Mouse (Mus musculus) midbrain, embryonic 14.5 days (tissue): ENCODE data around the gene Cenpo. TPM values are rescaled to one million over a fixed set of nuclear protein-coding genes. Genes with fewer than 3 reads are reported as not detected.

Source experiments
- ATAC-seq: fragments of 200-750 bp; cut with Nextera tagmentation; 2 replicates; pipeline ENCODE4 v1.8.0; 2017; ENCODE audit warnings: moderate number of reproducible peaks, moderate library complexity; ENCODE audit not compliant: low FRiP score, low TSS enrichment
- DNase-seq: peaks from one replicate; pipeline ENCODE4 v3.0.0-alpha.2; 2015
- H3K27ac ChIP-seq: fragments of 300-500 bp; sonication (generic); replicated peaks from 2 replicates; pipeline ENCODE4 v1.5.1; 2014; ENCODE audit warnings: mild to moderate bottlenecking, low read depth, low read length, moderate library complexity
- H3K27me3 ChIP-seq: fragments of 300-500 bp; sonication (generic); 2 replicates; pipeline ENCODE4 v1.6.1; 2014; ENCODE audit warnings: low read length, control low read depth, mixed read lengths; ENCODE audit not compliant: control insufficient read depth, insufficient read depth
- H3K36me3 ChIP-seq: fragments of 300-500 bp; sonication (generic); 2 replicates; pipeline ENCODE4 v1.6.1; 2014; ENCODE audit warnings: low read length, control low read depth; ENCODE audit not compliant: control insufficient read depth, insufficient read depth
- H3K4me1 ChIP-seq: fragments of 300-500 bp; sonication (generic); 2 replicates; pipeline ENCODE4 v1.6.1; 2014; ENCODE audit warnings: mild to moderate bottlenecking, antibody characterized with exemption, low read length, control low read depth; ENCODE audit not compliant: control insufficient read depth, insufficient read depth
- H3K4me2 ChIP-seq: fragments of 300-500 bp; sonication (generic); 2 replicates; pipeline ENCODE4 v1.6.1; 2014; ENCODE audit warnings: mild to moderate bottlenecking, low read length, moderate library complexity
- H3K4me3 ChIP-seq: fragments of 300-500 bp; sonication (generic); replicated peaks from 2 replicates; pipeline ENCODE4 v1.5.1; 2014; ENCODE audit warnings: low read depth, low read length
- H3K9ac ChIP-seq: fragments of 300-500 bp; sonication (generic); replicated peaks from 2 replicates; pipeline ENCODE4 v1.6.1; 2014; ENCODE audit warnings: mild to moderate bottlenecking, low read length, moderate library complexity
- H3K9me3 ChIP-seq: fragments of 300-500 bp; sonication (generic); 2 replicates; pipeline ENCODE4 v1.6.1; 2016; ENCODE audit warnings: low read length, control low read depth, mixed read lengths; ENCODE audit not compliant: control insufficient read depth
- WGBS: fragments of 180-500 bp; shearing (Covaris S2); extraction: QIAGEN DNeasy Blood & Tissue Kit; methylation state at CpG from one replicate; pipeline ENCODE4 v1.1.7; 2014; 5-methylcytosine and 5-hydroxymethylcytosine counted together
- polyA plus RNA-seq: library from polyadenylated mRNA; unstranded; fragments of >200 nt; fragmentation: Nextera tagmentation; extraction: Ambion mirVana; gene quantifications from 2 replicates; pipeline ENCODE4 v1.2.1, GENCODE M21; 2014

Gene Cenpo
- 7.2 and 9.3 TPM in 2 replicates for polyA plus RNA-seq

DNA sequence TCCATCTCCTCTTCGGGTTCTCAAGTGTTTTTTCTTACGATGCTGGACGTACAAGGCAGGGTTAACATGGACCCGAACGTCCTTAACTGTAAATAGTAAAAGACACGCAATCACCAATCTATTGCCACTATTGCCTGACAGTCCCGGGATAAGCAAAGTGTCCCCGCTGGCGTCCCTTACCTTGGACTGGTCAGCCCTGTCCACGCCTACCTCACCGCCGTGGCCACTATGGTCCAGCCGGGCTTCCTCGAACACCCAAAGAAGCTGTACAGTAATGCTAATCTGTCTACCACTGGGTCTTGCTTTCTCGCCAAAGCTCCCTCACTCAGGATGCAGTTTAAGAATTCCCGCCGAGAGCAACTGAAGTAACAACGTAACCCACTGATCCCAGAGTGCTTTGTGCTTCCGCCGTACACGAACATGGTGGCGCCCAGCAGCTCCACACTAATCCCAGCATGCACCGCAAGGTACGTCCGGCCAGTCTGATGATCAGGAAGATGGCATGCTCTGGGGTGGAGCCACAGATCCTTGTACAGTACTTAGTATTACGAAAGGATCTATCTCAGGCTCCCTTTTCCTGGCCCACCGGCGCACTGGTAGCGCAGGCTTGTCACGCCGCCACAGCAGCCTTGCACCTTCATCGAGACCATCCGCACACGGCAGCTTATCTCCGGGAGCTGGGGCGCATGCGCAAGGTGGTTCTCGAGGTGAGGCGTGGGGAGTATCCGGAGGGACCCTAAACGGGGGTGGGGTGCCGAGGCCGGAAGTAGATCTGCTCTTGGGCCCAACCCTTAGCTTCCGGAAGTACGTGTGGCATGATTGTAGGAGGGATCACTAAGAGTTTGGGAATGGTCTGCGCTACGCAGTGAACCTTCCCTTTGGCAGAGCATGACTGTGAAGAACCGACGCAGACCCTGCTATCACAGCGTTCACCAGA is at the start of gene Cenpo, which contains the start of gene Ptrhd1:
Gene Cenpo (minus strand): TSS at position 723 of the 937 bp plus-strand sequence.
Gene Ptrhd1 (plus strand): TSS at position 456 of the 937 bp plus-strand sequence.
- H3K27ac ChIP-seq: peak within 1 kb of the TSS; percentile 98
- H3K27me3 ChIP-seq: no peaks in the 10 kb centered on the region
- H3K4me2 ChIP-seq: peak within 1 kb of the TSS; percentile 75
- peak within 1 kb of the TSS; percentile 66 for H3K4me3 ChIP-seq
- no peaks in the 10 kb centered on the region for H3K9me3 ChIP-seq
- peak within 1 kb of the TSS; percentile 78 for H3K9ac ChIP-seq
- DNase-seq (peak; percentile 97), ATAC-seq (peak; percentile 98)
- H3K4me1 ChIP-seq: no peaks in the 10 kb centered on the region; the same call in 1 of the 2 replicates
- WGBS: under 1% methylated on average over 50 of the region's 50 CpGs
- peaks cover 9% of the 10 kb centered on the region; the same call in 1 of the 2 replicates for H3K36me3 ChIP-seq

- Histone ChIP-seq H3K36me3 (peaks cover 6% of the 10 kb centered on the region), H3K27me3 (no peaks in the 10 kb centered on the region), H3K9ac (no peak overlapping the region), H3K4me2 (no peak overlapping the region), H3K4me3 (no peak overlapping the region), H3K4me1 (no peaks in the 10 kb centered on the region), H3K27ac (no peak overlapping the region), H3K9me3 (no peaks in the 10 kb centered on the region)
- ATAC-seq: no peak
- 95% methylated on average over 3 of the region's 3 CpGs for WGBS
- DNase-seq: no peak
Observed at GRCm38 (mm10) chr12:4279878-4280277, 45.8 kb upstream of the Cenpo start.

- H3K36me3 ChIP-seq: peaks cover 12% of the 10 kb centered on the region
- 92% methylated on average over 3 of the region's 3 CpGs for WGBS
- H3K4me2 ChIP-seq: no peak overlapping the region
- DNase-seq (no peak), ATAC-seq (no peak)
- no peaks in the 10 kb centered on the region for H3K4me1 ChIP-seq
- no peak overlapping the region for H3K27ac ChIP-seq
- no peaks in the 10 kb centered on the region for H3K9me3 ChIP-seq
- no peak overlapping the region for H3K9ac ChIP-seq
- no peak overlapping the region for H3K4me3 ChIP-seq
- H3K27me3 ChIP-seq: no peaks in the 10 kb centered on the region
Observed at GRCm38 (mm10) chr12:4278978-4279755, 45.1 kb upstream of the Cenpo start.

DNA sequence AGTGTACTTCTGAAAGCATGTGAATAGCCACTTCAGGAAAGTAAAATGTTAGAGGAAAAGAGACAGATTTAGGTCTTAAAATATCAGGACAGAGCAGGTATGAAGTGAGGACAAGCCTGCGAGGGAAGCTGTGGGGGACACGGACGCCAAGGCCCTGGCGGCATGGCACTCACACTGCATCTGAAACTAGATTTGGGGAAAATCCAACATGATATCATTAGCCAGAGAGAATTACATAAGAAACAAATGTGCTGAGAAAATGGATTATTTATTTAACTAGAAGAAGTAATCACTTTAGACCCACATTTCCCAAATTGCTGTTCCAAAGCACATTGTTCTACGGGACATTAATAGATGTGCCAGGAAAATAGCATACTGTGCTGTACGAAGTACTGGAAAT is 37.0 kb upstream of the Cenpo start:
- H3K27me3 ChIP-seq: no peaks in the 10 kb centered on the region
- 97% methylated on average over 6 of the region's 6 CpGs for WGBS
- H3K9ac ChIP-seq: no peak overlapping the region
- H3K4me3 ChIP-seq: no peak overlapping the region
- no peak overlapping the region for H3K27ac ChIP-seq
- H3K9me3 ChIP-seq: no peaks in the 10 kb centered on the region
- no peaks in the 10 kb centered on the region for H3K4me1 ChIP-seq
- DNase-seq (no peak), ATAC-seq (no peak)
- no peak overlapping the region for H3K4me2 ChIP-seq
- peaks cover 74% of the 10 kb centered on the region for H3K36me3 ChIP-seq

GRCm38 (mm10) chr12:4267765-4268164 is 33.7 kb upstream of the Cenpo start:
- Histone ChIP-seq H3K4me2 (no peak overlapping the region), H3K9ac (no peak overlapping the region), H3K27me3 (no peaks in the 10 kb centered on the region), H3K9me3 (no peaks in the 10 kb centered on the region), H3K36me3 (peaks cover 66% of the 10 kb centered on the region), H3K4me3 (no peak overlapping the region), H3K4me1 (no peaks in the 10 kb centered on the region), H3K27ac (no peak overlapping the region)
- no peak for ATAC-seq
- peak; percentile 29 for DNase-seq
- WGBS: 93% methylated on average over 4 of the region's 4 CpGs

DNA sequence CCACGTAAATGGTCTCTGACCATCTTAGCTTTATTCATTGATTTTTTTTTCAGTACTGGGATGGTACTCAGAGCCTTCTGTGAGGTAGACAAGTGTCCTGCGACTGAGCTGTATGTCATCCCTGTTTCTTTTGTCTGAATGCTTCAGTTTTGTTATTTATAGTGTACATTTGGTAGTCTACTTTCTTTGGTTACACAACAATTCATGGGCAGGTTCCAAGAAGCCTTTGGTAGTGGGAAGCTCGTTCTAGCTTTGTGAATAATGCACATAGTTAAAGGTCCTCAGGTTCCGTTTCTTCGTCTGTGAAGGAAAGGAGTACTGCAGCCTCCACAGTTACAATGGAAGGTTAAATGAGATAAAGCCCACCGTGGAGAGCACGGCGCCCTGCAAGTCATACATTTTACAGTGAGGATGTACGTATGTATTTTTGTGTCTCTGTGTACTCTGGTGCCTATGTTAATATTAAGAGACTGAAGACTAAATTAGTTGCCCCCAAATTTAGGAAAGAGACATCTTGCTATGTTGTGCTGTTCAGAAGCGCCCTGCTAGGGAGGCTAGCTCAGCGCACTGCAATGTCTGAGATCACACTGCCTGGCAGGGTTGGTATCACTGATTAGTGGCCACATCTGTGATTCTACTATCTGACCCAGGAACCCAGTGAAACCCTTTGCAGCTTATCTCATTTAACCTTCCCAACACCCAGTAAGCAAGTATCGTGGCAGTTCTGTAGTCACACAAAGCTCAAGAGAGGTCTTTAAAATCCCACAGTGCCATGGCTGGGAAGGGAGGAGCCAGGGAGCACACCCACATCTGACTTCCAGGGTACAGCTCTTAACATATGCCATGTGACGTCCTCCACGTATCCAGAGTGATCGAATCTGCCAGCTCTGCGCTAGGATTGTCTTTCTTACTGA is 18.9 kb upstream of the Cenpo start:
- Histone ChIP-seq H3K4me1 (no peaks in the 10 kb centered on the region), H3K9ac (no peak overlapping the region), H3K9me3 (no peaks in the 10 kb centered on the region), H3K4me3 (no peak overlapping the region), H3K36me3 (peaks cover 34% of the 10 kb centered on the region), H3K27me3 (no peaks in the 10 kb centered on the region), H3K27ac (no peak overlapping the region), H3K4me2 (no peak overlapping the region)
- no peak for ATAC-seq
- DNase-seq: no peak
- whole genome bisulfite sequencing: 91% methylated on average over 16 of the region's 16 CpGs

GRCm38 (mm10) chr12:4249786-4250185 is 15.7 kb upstream of the Cenpo start:
- Histone ChIP-seq H3K4me1 (no peaks in the 10 kb centered on the region), H3K9ac (no peak overlapping the region), H3K36me3 (peaks cover 37% of the 10 kb centered on the region), H3K27ac (no peak overlapping the region), H3K27me3 (no peaks in the 10 kb centered on the region), H3K9me3 (no peaks in the 10 kb centered on the region), H3K4me3 (no peak overlapping the region), H3K4me2 (no peak overlapping the region)
- DNase-seq (no peak), ATAC-seq (no peak)
- WGBS: 86% methylated on average over 6 of the region's 6 CpGs

- Histone ChIP-seq H3K9ac (no peak overlapping the region), H3K4me3 (no peak overlapping the region), H3K4me1 (no peaks in the 10 kb centered on the region), H3K9me3 (no peaks in the 10 kb centered on the region), H3K27me3 (no peaks in the 10 kb centered on the region), H3K36me3 (peaks cover 12% of the 10 kb centered on the region), H3K4me2 (no peak overlapping the region), H3K27ac (no peak overlapping the region)
- ATAC-seq: no peak
- 88% methylated on average over 10 of the region's 10 CpGs for WGBS
- no peak for DNase-seq
Observed at GRCm38 (mm10) chr12:4245742-4246141, 11.6 kb upstream of the Cenpo start.
